Mouse (Mus musculus): ENCODE measurements around the gene Abhd10.

DNA sequence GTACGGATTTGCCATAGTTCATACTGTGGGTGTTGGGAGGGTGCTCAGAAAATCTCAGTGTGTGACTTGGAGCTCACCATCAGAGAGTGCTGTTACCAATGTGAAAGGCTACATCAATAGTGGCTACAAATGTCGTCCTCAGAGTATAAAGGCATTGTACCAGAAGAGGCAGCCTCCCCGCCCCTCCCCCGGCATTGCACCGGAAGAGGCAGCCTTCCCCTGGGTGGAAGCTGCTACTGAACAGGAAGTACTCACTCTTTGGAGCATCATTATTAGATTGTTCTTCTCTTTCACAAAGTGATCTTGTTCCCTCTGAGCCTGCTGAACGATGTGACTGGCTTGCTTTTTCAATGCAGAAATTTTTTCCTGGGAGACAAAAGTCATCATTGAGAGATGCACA is 37.2 kb upstream of the Abhd10 start:
- no peak for TF ChIP-seq CTCF (IDR thresholded peaks at IDR 0.05; ENCODE audit: low read depth)
- TF ChIP-seq EP300 (IDR thresholded peaks at IDR 0.05; ENCODE audit: low read depth), result no peak

All from liver, embryonic 14.5 days (tissue).